Mouse (Mus musculus): ENCODE results near the gene Kcnj4. TPM values are rescaled to one million over a fixed set of nuclear protein-coding genes. Genes with fewer than 3 reads are reported as not detected.

The Kcnj4 gene
- polyA plus RNA-seq, 1 experiment from 2014 or later: not detected

- ATAC-seq (ENCODE audit: insufficient number of reproducible peaks, low FRiP score, low TSS enrichment, low read depth): no peak
- H3K27ac ChIP-seq: no peak overlapping the region
- no peak overlapping the region for H3K4me2 ChIP-seq
- no peaks in the 10 kb centered on the region for H3K9me3 ChIP-seq
- no peak overlapping the region for H3K4me3 ChIP-seq
- H3K4me1 ChIP-seq: peaks cover 43% of the 10 kb centered on the region
- WGBS: 53% methylated on average over 7 of the region's 7 CpGs
- H3K9ac ChIP-seq: no peak overlapping the region
- H3K27me3 ChIP-seq: no peaks in the 10 kb centered on the region
- H3K36me3 ChIP-seq: no peaks in the 10 kb centered on the region
Measured at GRCm38 (mm10) chr15:79443856-79444410, 61.1 kb downstream of the Kcnj4 start.

- no peak overlapping the region; the same call in 1 of the 2 replicates for H3K4me2 ChIP-seq
- H3K27ac ChIP-seq: no peak overlapping the region
- H3K27me3 ChIP-seq: no peaks in the 10 kb centered on the region
- ATAC-seq (ENCODE audit: insufficient number of reproducible peaks, low FRiP score, low TSS enrichment, low read depth): no peak
- peaks cover 52% of the 10 kb centered on the region for H3K4me1 ChIP-seq
- WGBS: 76% methylated on average over 9 of the region's 9 CpGs
- H3K9me3 ChIP-seq: no peaks in the 10 kb centered on the region
- H3K9ac ChIP-seq: no peak overlapping the region
- H3K4me3 ChIP-seq: no peak overlapping the region
- H3K36me3 ChIP-seq: no peaks in the 10 kb centered on the region
Measured at GRCm38 (mm10) chr15:79442961-79443518, 62.0 kb downstream of the Kcnj4 start.

- peak overlapping the region; percentile 92 for H3K4me3 ChIP-seq
- ATAC-seq (ENCODE audit: insufficient number of reproducible peaks, low FRiP score, low TSS enrichment, low read depth): no peak
- peak overlapping the region; percentile 96 for H3K9ac ChIP-seq
- H3K27me3 ChIP-seq: no peaks in the 10 kb centered on the region
- H3K4me1 ChIP-seq: peaks cover 60% of the 10 kb centered on the region
- H3K4me2 ChIP-seq: peak overlapping the region; percentile 65
- H3K27ac ChIP-seq: peak overlapping the region; percentile 94
- WGBS: 5% methylated on average over 6 of the region's 6 CpGs
- no peaks in the 10 kb centered on the region for H3K9me3 ChIP-seq
- peaks cover 8% of the 10 kb centered on the region for H3K36me3 ChIP-seq
Measured at GRCm38 (mm10) chr15:79442257-79442611, 62.8 kb downstream of the Kcnj4 start.

GRCm38 (mm10) chr15:79441331-79442256 lies 63.4 kb downstream of the Kcnj4 start:
- under 1% methylated on average over 70 of the region's 107 CpGs for WGBS

GRCm38 (mm10) chr15:79440651-79441330 lies 64.2 kb downstream of the Kcnj4 start:
- Histone ChIP-seq H3K27ac (peak overlapping the region; percentile 94), H3K27me3 (no peaks in the 10 kb centered on the region), H3K36me3 (peaks cover 22% of the 10 kb centered on the region), H3K4me2 (peak overlapping the region; percentile 65), H3K4me1 (peaks cover 71% of the 10 kb centered on the region), H3K9ac (peak overlapping the region; percentile 96), H3K4me3 (peak overlapping the region; percentile 92), H3K9me3 (no peaks in the 10 kb centered on the region)
- ATAC-seq (ENCODE audit: insufficient number of reproducible peaks, low FRiP score, low TSS enrichment, low read depth): no peak
- 11% methylated on average over 11 of the region's 11 CpGs for WGBS

More at GRCm38 (mm10) chr15:79441331-79442256, 63.4 kb downstream of the Kcnj4 start:
- peak overlapping the region; percentile 65 for H3K4me2 ChIP-seq
- peak overlapping the region; percentile 94 for H3K27ac ChIP-seq
- H3K4me3 ChIP-seq: peak overlapping the region; percentile 92
- peaks cover 14% of the 10 kb centered on the region for H3K36me3 ChIP-seq
- H3K9me3 ChIP-seq: no peaks in the 10 kb centered on the region
- H3K27me3 ChIP-seq: no peaks in the 10 kb centered on the region
- peak overlapping the region; percentile 96 for H3K9ac ChIP-seq
- peaks cover 66% of the 10 kb centered on the region for H3K4me1 ChIP-seq
- ATAC-seq (ENCODE audit: insufficient number of reproducible peaks, low FRiP score, low TSS enrichment, low read depth): peak; percentile 52; the same call in 1 of the 2 replicates

GRCm38 (mm10) chr15:79440223-79440622 lies 64.8 kb downstream of the Kcnj4 start:
- H3K27ac ChIP-seq: peak overlapping the region; percentile 94; the same call in 1 of the 2 replicates
- no peaks in the 10 kb centered on the region for H3K9me3 ChIP-seq
- H3K4me1 ChIP-seq: peaks cover 76% of the 10 kb centered on the region
- H3K27me3 ChIP-seq: no peaks in the 10 kb centered on the region
- H3K4me3 ChIP-seq: peak overlapping the region; percentile 92
- 0 out of 2 replicates have a peak overlapping the region, but pooled peaks have one; percentile 96 for H3K9ac ChIP-seq
- peaks cover 28% of the 10 kb centered on the region for H3K36me3 ChIP-seq
- peak overlapping the region; percentile 65 for H3K4me2 ChIP-seq
- 69% methylated on average over 4 of the region's 4 CpGs for WGBS
- no peak for ATAC-seq (ENCODE audit: insufficient number of reproducible peaks, low FRiP score, low TSS enrichment, low read depth)

GRCm38 (mm10) chr15:79439386-79439785 lies 65.7 kb downstream of the Kcnj4 start:
- Histone ChIP-seq H3K9ac (no peak overlapping the region), H3K27me3 (no peaks in the 10 kb centered on the region), H3K4me1 (peaks cover 76% of the 10 kb centered on the region), H3K27ac (no peak overlapping the region), H3K36me3 (peaks cover 36% of the 10 kb centered on the region), H3K4me3 (no peak overlapping the region), H3K9me3 (no peaks in the 10 kb centered on the region), H3K4me2 (0 out of 2 replicates have a peak overlapping the region, but pooled peaks have one; percentile 65)
- ATAC-seq (ENCODE audit: insufficient number of reproducible peaks, low FRiP score, low TSS enrichment, low read depth): no peak
- 70% methylated on average over 4 of the region's 4 CpGs for whole genome bisulfite sequencing

GRCm38 (mm10) chr15:79438816-79439215 lies 66.2 kb downstream of the Kcnj4 start:
- no peak overlapping the region for H3K4me2 ChIP-seq
- peaks cover 73% of the 10 kb centered on the region for H3K4me1 ChIP-seq
- no peaks in the 10 kb centered on the region for H3K27me3 ChIP-seq
- no peak for ATAC-seq (ENCODE audit: insufficient number of reproducible peaks, low FRiP score, low TSS enrichment, low read depth)
- H3K4me3 ChIP-seq: no peak overlapping the region
- no peak overlapping the region for H3K27ac ChIP-seq
- no peaks in the 10 kb centered on the region for H3K9me3 ChIP-seq
- no peak overlapping the region for H3K9ac ChIP-seq
- WGBS: 51% methylated on average over 8 of the region's 8 CpGs
- peaks cover 42% of the 10 kb centered on the region for H3K36me3 ChIP-seq

- Histone ChIP-seq H3K4me3 (no peak overlapping the region), H3K9ac (no peak overlapping the region), H3K9me3 (no peaks in the 10 kb centered on the region), H3K4me1 (peaks cover 68% of the 10 kb centered on the region), H3K27me3 (no peaks in the 10 kb centered on the region), H3K36me3 (peaks cover 44% of the 10 kb centered on the region), H3K4me2 (no peak overlapping the region), H3K27ac (no peak overlapping the region)
- no peak for ATAC-seq (ENCODE audit: insufficient number of reproducible peaks, low FRiP score, low TSS enrichment, low read depth)
- WGBS: 67% methylated on average over 6 of the region's 6 CpGs
Measured at GRCm38 (mm10) chr15:79438209-79438810, 66.7 kb downstream of the Kcnj4 start.

GRCm38 (mm10) chr15:79437541-79438208 lies 67.4 kb downstream of the Kcnj4 start:
- Histone ChIP-seq H3K9me3 (no peaks in the 10 kb centered on the region), H3K36me3 (peaks cover 45% of the 10 kb centered on the region), H3K4me1 (peaks cover 62% of the 10 kb centered on the region), H3K9ac (no peak overlapping the region), H3K4me2 (no peak overlapping the region), H3K27ac (no peak overlapping the region), H3K27me3 (no peaks in the 10 kb centered on the region), H3K4me3 (no peak overlapping the region)
- ATAC-seq (ENCODE audit: insufficient number of reproducible peaks, low FRiP score, low TSS enrichment, low read depth): no peak
- 86% methylated on average over 12 of the region's 12 CpGs for WGBS

- H3K4me1 ChIP-seq: peaks cover 56% of the 10 kb centered on the region
Measured at GRCm38 (mm10) chr15:79436481-79436921, 68.5 kb downstream of the Kcnj4 start.

More at GRCm38 (mm10) chr15:79436481-79436921, 68.5 kb downstream of the Kcnj4 start:
- Histone ChIP-seq H3K9me3 (no peaks in the 10 kb centered on the region), H3K27ac (no peak overlapping the region; the same call in 1 of the 2 replicates), H3K4me2 (no peak overlapping the region), H3K36me3 (peaks cover 56% of the 10 kb centered on the region), H3K27me3 (no peaks in the 10 kb centered on the region), H3K9ac (no peak overlapping the region), H3K4me3 (no peak overlapping the region)
- WGBS: 72% methylated on average over 7 of the region's 7 CpGs
- ATAC-seq (ENCODE audit: insufficient number of reproducible peaks, low FRiP score, low TSS enrichment, low read depth): no peak

All from limb, embryonic 15.5 days (tissue).